Mouse (Mus musculus) inflammation-experienced regulatory T-cells (primary cell): ENCODE measurements around the gene Adamts2. TPM values are rescaled to one million over a fixed set of nuclear protein-coding genes. Genes with fewer than 3 reads are reported as not detected.

Source experiments
- polyA plus RNA-seq, 2 experiments: library from polyadenylated mRNA; unstranded; fragments of 100-300 nt; shearing (Covaris generic); gene quantifications; one replicate each; pipeline ENCODE4 v1.2.1; 2017

The Adamts2 gene
- 1 to 10 TPM in 1 of 2 experiments, under 1 TPM in 1; 0.18 to 1.1 TPM for polyA plus RNA-seq

GRCm38 (mm10) chr11:50601641-50602355 is at the start of gene Adamts2:
TSS of gene Adamts2 (plus strand) at chr11:50602084.

GRCm38 (mm10) chr11:50827010-50827953 is 225.4 kb downstream of the Adamts2 start, which contains the start of gene Zfp354c:
TSS of gene Zfp354c (minus strand) at chr11:50827724.

GRCm38 (mm10) chr11:50841023-50841735 is 239.3 kb downstream of the Adamts2 start, which contains the start of gene Zfp879:
TSS of gene Zfp879 (minus strand) at chr11:50841552.

GRCm38 (mm10) chr11:50850177-50850735 is 248.4 kb downstream of the Adamts2 start, which contains the start of gene Grm6:
TSS of gene Grm6 (plus strand) at chr11:50850685.

Other genes with a start within 250 kb of the Adamts2 start
- under 1 TPM; 0.46 to 0.55 TPM for gene Cby3, start 247.6 kb upstream of the Adamts2 start, polyA plus RNA-seq
- 100 to 1,000 TPM; 206 to 237 TPM for gene Hnrnph1, start 225.1 kb upstream of the Adamts2 start, polyA plus RNA-seq
- 10 to 100 TPM; 33.3 to 36.2 TPM for gene Rufy1, start 171.0 kb upstream of the Adamts2 start, polyA plus RNA-seq
- gene Zfp354c, start 225.6 kb downstream of the Adamts2 start, polyA plus RNA-seq: 1 to 10 TPM; 3.0 to 5.9 TPM
- gene Zfp879, start 239.5 kb downstream of the Adamts2 start, polyA plus RNA-seq: 1 to 10 TPM in 1 of 2 experiments, under 1 TPM in 1; 0.14 to 1.2 TPM
- under 1 TPM; 0.72 to 0.94 TPM for gene Grm6, start 248.6 kb downstream of the Adamts2 start, polyA plus RNA-seq